Mouse (Mus musculus) kidney, embryonic 16.5 days (tissue): Measurements from ENCODE around the gene Ccdc157. TPM values are rescaled to one million over a fixed set of nuclear protein-coding genes. Genes with fewer than 3 reads are reported as not detected.

ENCODE experiments used
- ATAC-seq: fragments of 200-750 bp; cut with Nextera tagmentation; 2 replicates; pipeline ENCODE4 v1.8.0; 2017; ENCODE audit warnings: moderate TSS enrichment; ENCODE audit not compliant: low FRiP score, low TSS enrichment
- H3K27ac ChIP-seq: fragments of 300-500 bp; sonication (generic); 2 replicates; pipeline ENCODE4 v1.5.1; 2014; ENCODE audit warnings: low read length
- H3K27me3 ChIP-seq: fragments of 300-500 bp; sonication (generic); 2 replicates; pipeline ENCODE4 v1.6.1; 2014; ENCODE audit warnings: low read length, control low read depth, mixed read lengths; ENCODE audit not compliant: insufficient read depth
- H3K36me3 ChIP-seq: fragments of 300-500 bp; sonication (generic); 2 replicates; pipeline ENCODE4 v1.6.1; 2014; ENCODE audit warnings: low read length, control low read depth, mixed read lengths; ENCODE audit not compliant: insufficient read depth
- H3K4me1 ChIP-seq: fragments of 300-500 bp; sonication (generic); 2 replicates; pipeline ENCODE4 v1.6.1; 2014; ENCODE audit warnings: low read length, control low read depth, mixed read lengths; ENCODE audit not compliant: insufficient read depth
- H3K4me2 ChIP-seq: fragments of 300-500 bp; sonication (generic); replicated peaks from 2 replicates; pipeline ENCODE4 v1.6.1; 2014; ENCODE audit warnings: low read depth, low read length
- H3K4me3 ChIP-seq: fragments of 300-500 bp; sonication (generic); 2 replicates; pipeline ENCODE4 v1.5.1; 2014; ENCODE audit warnings: mild to moderate bottlenecking, low read length
- H3K9ac ChIP-seq: fragments of 300-500 bp; sonication (generic); replicated peaks from 2 replicates; pipeline ENCODE4 v1.6.1; 2014; ENCODE audit warnings: low read length
- H3K9me3 ChIP-seq: fragments of 300-500 bp; sonication (generic); 2 replicates; pipeline ENCODE4 v1.6.1; 2016; ENCODE audit warnings: low read length, control low read depth
- WGBS: fragments of 180-500 bp; shearing (Covaris S2); extraction: QIAGEN DNeasy Blood & Tissue Kit; methylation state at CpG from one replicate; pipeline ENCODE4 v1.1.7; 2014; 5-methylcytosine and 5-hydroxymethylcytosine counted together
- microRNA-seq: library from miRNA; unstranded; fragments of <30 nt; microRNA quantifications from one replicate; pipeline ENCODE4, GENCODE M21; 2016
- polyA plus RNA-seq: library from polyadenylated mRNA; unstranded; fragments of >200 nt; fragmentation: Nextera tagmentation; extraction: Ambion mirVana; gene quantifications from 2 replicates; pipeline ENCODE4 v1.2.1, GENCODE M21; 2015

Gene Ccdc157
- polyA plus RNA-seq, 1 experiment from 2014 or later, result 9.4 TPM

- Histone ChIP-seq H3K4me2 (peak overlapping the region; percentile 74), H3K4me3 (peak overlapping the region; percentile 60), H3K4me1 (peaks cover 20% of the 10 kb centered on the region), H3K9me3 (no peaks in the 10 kb centered on the region), H3K27ac (peak overlapping the region; percentile 83), H3K9ac (peak overlapping the region; percentile 75), H3K36me3 (peaks cover 7% of the 10 kb centered on the region; the same call in 1 of the 2 replicates), H3K27me3 (no peaks in the 10 kb centered on the region)
- WGBS, result 23% methylated on average over 10 of the region's 10 CpGs
- ATAC-seq, result peak; percentile 46; the same call in 1 of the 2 replicates
Measured at GRCm38 (mm10) chr11:4097091-4097621, 62.9 kb downstream of the Ccdc157 start.

DNA sequence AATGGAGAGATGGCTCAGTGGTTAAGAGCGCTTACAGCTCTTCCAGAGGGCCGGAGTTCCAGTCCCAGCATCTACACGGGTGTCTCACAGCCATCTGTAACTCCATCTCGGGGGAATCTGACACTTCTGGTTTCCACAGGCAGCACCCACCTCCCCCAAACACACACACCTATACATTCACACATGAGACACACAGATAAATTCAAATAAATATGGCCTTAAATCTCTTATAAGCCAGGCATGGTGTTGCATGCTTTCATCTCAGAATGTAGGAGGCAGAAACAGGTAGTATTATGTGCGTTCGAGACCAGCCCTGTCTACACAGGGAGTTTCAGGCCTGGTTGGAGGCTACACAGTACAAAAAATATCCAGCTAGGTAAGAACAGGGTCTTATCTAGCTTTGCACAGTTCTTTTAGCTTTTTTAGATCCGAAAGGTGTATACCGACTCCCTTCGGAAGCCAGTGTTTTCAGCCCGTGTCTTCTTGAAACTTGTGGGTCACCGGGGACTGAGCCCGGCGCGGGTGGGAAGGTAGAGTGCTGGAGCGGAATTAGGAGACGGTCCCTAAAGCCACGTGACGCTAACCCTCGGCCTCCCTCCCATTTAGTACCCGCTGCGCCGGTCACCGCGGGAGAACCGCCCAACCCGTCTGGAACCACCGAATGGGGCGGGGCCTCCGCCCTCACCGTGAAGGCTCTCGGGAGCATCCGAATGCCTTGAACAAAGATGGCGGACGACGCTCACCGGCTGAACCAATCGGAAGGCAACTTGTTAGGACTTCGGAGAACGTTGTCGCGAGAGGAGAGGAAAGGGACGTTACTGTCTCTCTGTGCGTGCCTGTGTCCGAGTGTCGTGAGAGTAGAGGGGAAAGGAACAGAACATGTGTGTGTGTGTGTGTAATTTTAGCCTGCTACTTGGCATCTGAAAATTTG, 63.8 kb downstream of the Ccdc157 start:
- Histone ChIP-seq H3K4me3 (peak overlapping the region; percentile 60), H3K27me3 (no peaks in the 10 kb centered on the region), H3K9ac (peak overlapping the region; percentile 75), H3K9me3 (no peaks in the 10 kb centered on the region), H3K4me2 (peak overlapping the region; percentile 74), H3K27ac (peak overlapping the region; percentile 83), H3K36me3 (peaks cover 15% of the 10 kb centered on the region), H3K4me1 (peaks cover 20% of the 10 kb centered on the region)
- peak; percentile 95 for ATAC-seq
- 2% methylated on average over 45 of the region's 45 CpGs for WGBS

- Histone ChIP-seq H3K27ac (peak within 1 kb of the TSS; percentile 79), H3K4me2 (peak within 1 kb of the TSS; percentile 74), H3K4me3 (peak within 1 kb of the TSS; percentile 60), H3K9ac (peak within 1 kb of the TSS; percentile 66), H3K9me3 (peaks cover 5% of the 10 kb centered on the region; the same call in 1 of the 2 replicates), H3K27me3 (no peaks in the 10 kb centered on the region), H3K4me1 (peaks cover 20% of the 10 kb centered on the region), H3K36me3 (peaks cover 22% of the 10 kb centered on the region)
- peak; percentile 14; the same call in 1 of the 2 replicates for ATAC-seq
- WGBS, result 4% methylated on average over 30 of the region's 34 CpGs
Measured at GRCm38 (mm10) chr11:4095171-4096053, 64.7 kb downstream of the Ccdc157 start, which contains the start of gene Mtfp1. TSS of gene Mtfp1 (minus strand) at chr11:4095445.

- H3K4me1 ChIP-seq, result peaks cover 20% of the 10 kb centered on the region
- H3K4me3 ChIP-seq, result peak overlapping the region; percentile 60
- H3K4me2 ChIP-seq, result peak overlapping the region; percentile 74
- 4% methylated on average over 23 of the region's 24 CpGs for WGBS
- ATAC-seq, result no peak
- no peaks in the 10 kb centered on the region for H3K27me3 ChIP-seq
- peaks cover 5% of the 10 kb centered on the region; the same call in 1 of the 2 replicates for H3K9me3 ChIP-seq
- H3K36me3 ChIP-seq, result peaks cover 22% of the 10 kb centered on the region
- peak overlapping the region; percentile 79 for H3K27ac ChIP-seq
- peak overlapping the region; percentile 66 for H3K9ac ChIP-seq
Measured at GRCm38 (mm10) chr11:4094378-4095170, 65.5 kb downstream of the Ccdc157 start.

- Histone ChIP-seq H3K9ac (no peak overlapping the region), H3K9me3 (peaks cover 5% of the 10 kb centered on the region; the same call in 1 of the 2 replicates), H3K27me3 (no peaks in the 10 kb centered on the region), H3K4me2 (peak overlapping the region; percentile 74), H3K36me3 (peaks cover 22% of the 10 kb centered on the region), H3K4me3 (peak overlapping the region; percentile 60), H3K4me1 (peaks cover 20% of the 10 kb centered on the region), H3K27ac (no peak overlapping the region)
- ATAC-seq, result no peak; the same call in 1 of the 2 replicates
- WGBS, result 85% methylated on average over 18 of the region's 18 CpGs
Measured at GRCm38 (mm10) chr11:4093459-4094377, 66.4 kb downstream of the Ccdc157 start.

Small RNAs within 50 kb of the gene (microRNA-seq; reads per million reads assigned to microRNA genes)
- gene Mir3060, result 3.0 reads per million, percentile 14 among the genes with 10 or more reads in this experiment

Other genes with a start within 250 kb of the Ccdc157 start
- gene Slc35e4, start 245.6 kb downstream of the Ccdc157 start, polyA plus RNA-seq, result 5.0 and 6.1 TPM in 2 replicates
- 152 and 173 TPM in 2 replicates for gene Tcn2, start 228.1 kb downstream of the Ccdc157 start, polyA plus RNA-seq
- gene Pes1, start 196.3 kb downstream of the Ccdc157 start, polyA plus RNA-seq, result 88.0 and 88.8 TPM in 2 replicates
- gene 4930556J24Rik, start 183.5 kb downstream of the Ccdc157 start, polyA plus RNA-seq, result 0.31 and 0.49 TPM in 2 replicates
- 9.7 and 11.1 TPM in 2 replicates for gene Gal3st1, start 176.7 kb downstream of the Ccdc157 start, polyA plus RNA-seq
- 0.41 TPM in 1 of 2 replicates, not detected in the other for gene Sec14l4, start 128.8 kb downstream of the Ccdc157 start, polyA plus RNA-seq
- gene Sec14l3, start 95.5 kb downstream of the Ccdc157 start, polyA plus RNA-seq, result 1.7 TPM in 1 of 2 replicates, not detected in the other
- 18.5 and 20.1 TPM in 2 replicates for gene Mtfp1, start 64.8 kb downstream of the Ccdc157 start, polyA plus RNA-seq
- gene Sec14l2, start 36.9 kb downstream of the Ccdc157 start, polyA plus RNA-seq, result 1.5 and 2.1 TPM in 2 replicates
- gene Rnf215, start 25.1 kb downstream of the Ccdc157 start, polyA plus RNA-seq, result 28.9 and 30.0 TPM in 2 replicates
- 54.5 and 65.5 TPM in 2 replicates for gene Sf3a1, start 57 bp upstream of the Ccdc157 start, polyA plus RNA-seq
- gene Tbc1d10a, start 26.5 kb upstream of the Ccdc157 start, polyA plus RNA-seq, result 49.0 and 51.3 TPM in 2 replicates
- gene Castor1, start 57.9 kb upstream of the Ccdc157 start, polyA plus RNA-seq, result 6.8 and 7.6 TPM in 2 replicates
- gene Osm, start 76.1 kb upstream of the Ccdc157 start, polyA plus RNA-seq, result not detected in 2 replicates
- 0.05 and 0.09 TPM in 2 replicates for gene Lif, start 97.3 kb upstream of the Ccdc157 start, polyA plus RNA-seq